Mouse (Mus musculus) spleen, adult 2 months (tissue): ENCODE data around the gene Cks2.

Experiments
- CTCF ChIP-seq: fragments of 200-500 bp; IDR thresholded peaks from 2 replicates; pipeline ENCODE4 v1.5.1; 2011; ENCODE audit warnings: mild to moderate bottlenecking, inconsistent platforms; ENCODE audit not compliant: insufficient read depth, insufficient read length, insufficient replicate concordance; ENCODE audit errors: extremely low read depth
- POLR2A ChIP-seq: fragments of 200-500 bp; IDR thresholded peaks from 2 replicates; pipeline ENCODE4 v1.6.1; 2011; ENCODE audit warnings: low read depth, low read length, inconsistent platforms

GRCm38 (mm10) chr13:51656516-51657235, 11.6 kb downstream of the Cks2 start:
- TF ChIP-seq POLR2A (no peak), CTCF (no peak)
